Mouse (Mus musculus): ENCODE measurements around the gene Actrt2.

GRCm38 (mm10) chr4:154698021-154698590, 30.4 kb upstream of the Actrt2 start:
- TF ChIP-seq CTCF (IDR thresholded peaks at IDR 0.05; ENCODE audit: insufficient read depth, low read depth, low read length) (no peak), POLR2A (IDR thresholded peaks at IDR 0.05; ENCODE audit: insufficient read depth, low read depth, low read length) (no peak)

Data from olfactory bulb, adult 2 months (tissue).